Mouse (Mus musculus) bone marrow, adult 2 months (tissue): ENCODE results near the gene Lrrc15.

ENCODE experiments used
- CTCF ChIP-seq: fragments of 200-500 bp; IDR thresholded peaks from 2 replicates; pipeline ENCODE4 v1.5.1; 2011; ENCODE audit warnings: low read length, control low read depth; ENCODE audit not compliant: control insufficient read depth, insufficient read depth
- POLR2A ChIP-seq: fragments of 200-500 bp; IDR thresholded peaks from 2 replicates; pipeline ENCODE4 v1.6.1; 2011; ENCODE audit warnings: low read depth, mild to moderate bottlenecking, control low read depth, low read length, borderline replicate concordance; ENCODE audit not compliant: control insufficient read depth

DNA sequence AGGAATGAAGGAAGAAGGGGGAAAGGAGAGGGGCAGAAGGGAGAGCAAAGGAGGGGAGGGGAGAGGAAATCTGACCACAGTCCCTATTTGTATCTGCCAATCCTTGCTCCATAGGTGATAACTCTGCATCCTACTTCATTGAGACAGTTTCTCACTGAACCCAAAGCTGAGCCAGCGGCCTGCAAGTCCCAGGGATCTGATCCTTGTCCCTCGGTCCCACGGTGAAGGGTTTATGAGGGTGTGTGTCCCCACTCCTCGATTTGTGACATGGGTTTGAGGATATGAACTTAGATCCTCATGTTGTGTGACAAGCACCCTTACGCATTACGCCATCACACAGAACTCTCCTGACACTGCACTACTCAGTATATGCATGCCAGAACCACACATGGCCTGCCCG lies 12.1 kb upstream of the Lrrc15 start:
- no peak for TF ChIP-seq CTCF
- no peak for TF ChIP-seq POLR2A
